Mouse (Mus musculus): ENCODE measurements around the gene C4b.
"Not testable (repeated sequence)": the region's sequence is repeated elsewhere in the genome, so short reads cannot be mapped to it uniquely, and the experiment has no call there.

DNA sequence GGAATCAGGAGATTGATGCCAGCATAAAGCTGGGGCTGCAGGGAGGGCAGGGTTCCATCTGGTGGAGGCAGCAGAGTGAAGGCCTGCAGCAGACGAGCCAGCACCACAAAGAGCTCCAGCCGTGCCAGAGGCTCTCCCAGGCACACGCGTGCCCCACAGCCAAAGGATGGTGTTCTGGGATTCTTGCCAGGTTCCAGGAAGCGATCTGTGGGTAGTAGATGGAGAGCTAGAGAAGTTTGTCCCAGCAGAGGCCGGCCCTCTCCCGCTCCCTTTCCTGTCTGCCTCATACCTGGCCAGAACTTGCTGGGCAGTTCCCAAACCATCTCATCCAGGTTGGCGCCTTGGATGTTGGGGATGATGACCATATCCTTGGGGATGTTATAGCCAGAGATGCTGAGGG is 23.8 kb downstream of the C4b start:
- not testable (repeated sequence) for TF ChIP-seq CTCF (IDR thresholded peaks at IDR 0.05; ENCODE audit: low read depth); EP300 (optimal IDR thresholded peaks at IDR 0.05)
